Mouse (Mus musculus) midbrain, embryonic 15.5 days (tissue): ENCODE results near the gene Stat3. TPM values are rescaled to one million over a fixed set of nuclear protein-coding genes. Genes with fewer than 3 reads are reported as not detected.
A peak's percentile ranks its signal among the peaks of the same experiment; 100 is the strongest.

Experiments
- ATAC-seq: fragments of 200-750 bp; cut with Nextera tagmentation; replicated peaks from 2 replicates; pipeline ENCODE4 v1.8.0; 2017; ENCODE audit warnings: moderate TSS enrichment
- H3K27ac ChIP-seq: fragments of 300-500 bp; sonication (generic); 2 replicates; pipeline ENCODE4 v1.5.1; 2015; ENCODE audit warnings: mild to moderate bottlenecking, inconsistent platforms
- H3K27me3 ChIP-seq: fragments of 300-500 bp; sonication (generic); replicated peaks from 2 replicates; pipeline ENCODE4 v1.6.1; 2015; ENCODE audit warnings: inconsistent platforms
- H3K36me3 ChIP-seq: fragments of 300-500 bp; sonication (generic); replicated peaks from 2 replicates; pipeline ENCODE4 v1.6.1; 2015; ENCODE audit warnings: inconsistent platforms
- H3K4me1 ChIP-seq: fragments of 300-500 bp; sonication (generic); 2 replicates; pipeline ENCODE4 v1.6.1; 2015; ENCODE audit warnings: inconsistent platforms
- H3K4me2 ChIP-seq: fragments of 300-500 bp; sonication (generic); 2 replicates; pipeline ENCODE4 v1.6.1; 2015; ENCODE audit warnings: inconsistent platforms, mild to moderate bottlenecking, moderate library complexity
- H3K4me3 ChIP-seq: fragments of 300-500 bp; sonication (generic); 2 replicates; pipeline ENCODE4 v1.5.1; 2015; ENCODE audit warnings: mild to moderate bottlenecking, inconsistent platforms
- H3K9ac ChIP-seq: fragments of 300-500 bp; sonication (generic); 2 replicates; pipeline ENCODE4 v1.6.1; 2015; ENCODE audit warnings: mild to moderate bottlenecking, inconsistent platforms
- H3K9me3 ChIP-seq: fragments of 300-500 bp; sonication (generic); 2 replicates; pipeline ENCODE4 v1.6.1; 2016; ENCODE audit warnings: inconsistent platforms
- WGBS: fragments of 180-500 bp; shearing (Covaris S2); methylation state at CpG from one replicate; pipeline ENCODE4 v1.1.7; 2015; ENCODE audit warnings: mixed read lengths; 5-methylcytosine and 5-hydroxymethylcytosine counted together
- polyA plus RNA-seq: library from polyadenylated mRNA; unstranded; fragments of >200 nt; fragmentation: Nextera tagmentation; extraction: Ambion mirVana; gene quantifications from 2 replicates; pipeline ENCODE4 v1.2.1, GENCODE M21; 2015

Gene Stat3
- polyA plus RNA-seq, 1 experiment from 2014 or later, result 35.8 TPM

DNA sequence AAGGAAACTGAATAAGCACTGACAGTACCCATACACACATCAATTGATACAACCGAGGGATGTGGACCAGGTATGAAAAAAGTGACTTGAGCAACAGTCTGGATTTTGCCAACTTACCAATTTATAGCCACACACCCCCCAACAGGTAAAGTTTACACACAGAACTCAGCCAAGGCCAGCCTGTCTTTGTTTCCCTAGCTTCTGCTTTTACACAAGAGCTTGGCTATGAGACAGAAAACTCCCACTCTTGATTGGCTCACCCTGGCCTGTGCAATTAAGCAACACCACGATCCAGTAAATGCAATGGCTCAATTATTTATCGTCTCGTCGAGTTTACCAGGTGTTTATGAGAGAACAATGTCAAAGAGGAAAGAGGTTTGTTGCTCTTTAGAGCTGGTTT is 1.2 kb downstream of the Stat3 start:
- no peaks in the 10 kb centered on the region for H3K36me3 ChIP-seq
- 0 out of 2 replicates have a peak, but pooled peaks cover 2% of the 10 kb centered on the region for H3K27me3 ChIP-seq
- no peaks in the 10 kb centered on the region for H3K9me3 ChIP-seq
- no peak overlapping the region for H3K27ac ChIP-seq
- peak overlapping the region; percentile 84 for H3K4me3 ChIP-seq
- no peak for ATAC-seq
- peak overlapping the region; percentile 69 for H3K4me2 ChIP-seq
- H3K4me1 ChIP-seq, result peaks cover 22% of the 10 kb centered on the region
- no peak overlapping the region for H3K9ac ChIP-seq
- 34% methylated on average over 5 of the region's 5 CpGs for WGBS

DNA sequence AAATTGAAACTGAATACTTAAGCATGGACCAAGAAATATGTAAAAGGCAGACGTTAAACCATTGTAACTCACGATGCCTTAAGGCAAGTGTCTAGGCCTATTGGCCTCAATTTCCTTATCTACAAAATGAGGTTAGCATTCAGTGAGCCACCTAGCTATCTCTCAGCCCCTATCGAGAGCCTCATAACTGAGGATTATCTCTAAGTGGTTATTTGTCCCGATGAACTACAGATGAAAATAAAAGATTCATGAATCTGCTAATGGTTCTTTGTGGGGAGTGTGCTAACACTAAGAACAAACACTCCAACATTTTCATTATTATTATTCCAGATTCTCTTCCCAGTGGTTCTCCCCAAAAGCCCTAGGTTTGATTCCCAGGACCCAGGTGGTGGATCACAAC is 2.0 kb downstream of the Stat3 start:
- 53% methylated on average over 4 of the region's 4 CpGs for WGBS
- Histone ChIP-seq H3K36me3 (no peaks in the 10 kb centered on the region), H3K9ac (no peak overlapping the region), H3K9me3 (no peaks in the 10 kb centered on the region), H3K27me3 (0 out of 2 replicates have a peak, but pooled peaks cover 2% of the 10 kb centered on the region), H3K4me1 (peaks cover 22% of the 10 kb centered on the region), H3K27ac (no peak overlapping the region), H3K4me2 (peak overlapping the region; percentile 69; the same call in 1 of the 2 replicates), H3K4me3 (no peak overlapping the region)
- no peak for ATAC-seq

DNA sequence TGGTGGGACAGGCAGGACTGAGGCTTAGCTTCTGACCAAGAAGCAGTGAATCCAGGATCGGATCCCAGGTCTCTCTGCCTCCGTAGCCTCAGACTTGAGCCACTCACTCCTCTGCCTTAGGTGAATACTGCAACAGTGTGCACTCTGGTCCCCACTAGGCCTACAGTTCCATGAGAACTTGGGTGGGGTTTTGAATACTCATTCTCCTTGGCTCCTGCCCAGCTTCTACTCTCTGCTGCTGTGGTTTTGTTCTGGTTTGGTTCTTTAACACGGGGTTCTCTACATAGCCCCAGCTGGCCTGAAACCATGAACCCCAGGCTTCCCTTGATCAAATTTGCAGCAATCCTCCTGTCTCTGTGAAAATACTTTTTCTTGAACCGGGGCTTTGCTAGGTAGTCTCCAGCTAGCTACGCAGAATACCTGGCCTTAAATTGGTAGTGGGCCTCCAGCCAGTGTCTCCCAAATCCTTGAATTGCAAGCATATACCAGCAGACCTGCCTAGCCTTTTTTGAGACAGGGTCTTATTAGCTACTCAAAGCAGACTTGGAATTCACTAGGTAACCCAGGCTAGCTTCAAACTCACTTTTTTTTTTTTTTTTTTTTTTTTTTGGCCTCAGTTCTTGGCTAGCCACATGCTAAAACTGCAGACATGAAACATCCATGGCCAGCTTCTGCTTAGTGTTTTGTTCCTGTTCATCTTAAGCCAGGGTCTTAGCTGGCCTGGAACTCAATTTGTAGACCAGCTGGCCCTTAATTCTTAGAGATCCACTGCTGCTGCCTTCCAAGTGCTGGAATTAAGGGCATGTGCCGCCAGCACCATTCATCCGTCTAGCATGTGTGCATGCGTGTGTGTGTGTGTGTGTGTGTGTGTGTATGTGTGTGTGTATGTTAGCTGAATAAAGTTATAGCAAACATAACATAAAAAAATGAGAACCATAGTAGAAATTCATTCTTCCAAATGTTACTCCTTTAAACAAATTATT is 3.7 kb downstream of the Stat3 start:
- Histone ChIP-seq H3K4me1 (peaks cover 22% of the 10 kb centered on the region), H3K9me3 (no peaks in the 10 kb centered on the region), H3K4me3 (no peak overlapping the region), H3K4me2 (no peak overlapping the region), H3K36me3 (no peaks in the 10 kb centered on the region), H3K27ac (no peak overlapping the region), H3K9ac (no peak overlapping the region), H3K27me3 (no peaks in the 10 kb centered on the region)
- WGBS, result 80% methylated on average over 8 of the region's 8 CpGs
- no peak for ATAC-seq

DNA sequence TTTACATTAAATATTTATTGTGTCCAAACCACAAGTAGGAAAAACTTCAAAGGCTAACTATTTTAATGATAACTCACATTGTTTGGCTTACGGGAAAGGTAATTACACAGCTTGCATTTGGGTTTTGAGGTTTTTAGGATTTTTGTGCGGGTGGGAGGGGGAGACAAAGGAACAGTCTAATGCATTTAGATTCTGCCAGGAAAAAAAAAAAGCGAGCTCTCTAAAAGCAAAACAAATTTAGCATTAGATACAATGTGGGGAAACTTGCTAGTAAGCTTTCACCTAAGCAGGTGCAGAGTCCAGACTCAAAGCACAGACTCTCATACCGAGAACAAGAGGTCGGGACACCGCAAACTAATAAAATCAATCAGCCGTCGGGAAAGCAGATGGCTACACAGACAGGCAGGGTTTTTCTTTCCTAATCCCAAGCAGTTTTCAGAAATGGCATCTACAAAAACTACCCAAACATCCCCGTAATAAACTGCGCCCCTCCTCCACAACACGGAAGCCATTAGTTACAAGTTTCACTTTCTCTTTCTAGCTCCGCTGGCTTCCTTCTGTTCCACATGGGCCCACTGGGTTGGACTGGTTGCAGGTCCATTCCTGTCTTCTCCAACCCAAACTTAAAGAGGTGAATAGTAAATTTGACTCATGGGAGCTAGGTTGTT is 8.0 kb downstream of the Stat3 start:
- Histone ChIP-seq H3K9ac (no peak overlapping the region), H3K9me3 (no peaks in the 10 kb centered on the region), H3K27me3 (no peaks in the 10 kb centered on the region), H3K4me3 (no peak overlapping the region), H3K4me1 (no peaks in the 10 kb centered on the region), H3K36me3 (no peaks in the 10 kb centered on the region), H3K4me2 (no peak overlapping the region), H3K27ac (no peak overlapping the region)
- ATAC-seq, result no peak
- WGBS, result 64% methylated on average over 12 of the region's 12 CpGs

DNA sequence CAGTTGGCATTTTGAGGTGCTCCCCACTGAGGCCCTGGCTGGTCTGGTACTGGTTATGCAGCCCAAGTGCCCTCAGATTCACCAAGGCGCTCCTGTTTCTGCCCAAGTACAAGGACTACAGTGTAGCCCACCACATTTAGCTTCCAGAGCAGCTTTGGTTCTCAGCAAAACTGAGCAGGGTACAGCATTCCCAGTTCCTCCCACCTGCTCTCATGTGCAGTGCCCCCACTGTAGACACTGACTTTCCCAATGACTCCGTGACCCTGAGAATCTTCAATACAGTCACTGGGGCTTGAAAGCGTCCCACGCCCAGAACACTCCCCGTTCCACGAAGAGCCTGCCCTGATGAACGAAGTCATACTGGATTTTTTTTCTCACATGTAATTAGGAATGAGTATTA is 8.7 kb downstream of the Stat3 start:
- no peak overlapping the region for H3K9ac ChIP-seq
- no peak overlapping the region for H3K4me3 ChIP-seq
- H3K4me1 ChIP-seq, result no peaks in the 10 kb centered on the region
- no peak overlapping the region for H3K4me2 ChIP-seq
- H3K36me3 ChIP-seq, result no peaks in the 10 kb centered on the region
- no peaks in the 10 kb centered on the region for H3K9me3 ChIP-seq
- ATAC-seq, result no peak
- no peaks in the 10 kb centered on the region for H3K27me3 ChIP-seq
- 72% methylated on average over 7 of the region's 7 CpGs for WGBS
- H3K27ac ChIP-seq, result no peak overlapping the region

DNA sequence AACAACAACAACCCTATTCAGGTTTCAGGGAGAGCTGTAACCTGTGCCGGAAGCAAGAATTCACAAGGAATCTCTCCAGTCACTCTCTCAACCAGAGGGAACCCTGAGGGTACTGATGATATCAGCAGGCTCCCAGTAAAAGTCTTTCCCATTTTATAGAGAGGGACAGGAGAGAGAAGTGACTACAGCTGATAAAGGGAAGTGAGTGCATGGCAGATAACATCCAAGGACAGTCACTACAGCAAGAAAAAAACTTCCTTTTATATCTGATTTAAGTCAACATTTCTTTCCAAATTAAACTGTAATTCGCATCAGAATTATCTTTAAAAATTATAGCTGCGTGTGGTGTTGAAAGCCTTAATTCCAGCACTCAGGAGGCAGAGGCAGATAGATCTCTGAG is 12.0 kb downstream of the Stat3 start:
- Histone ChIP-seq H3K9me3 (no peaks in the 10 kb centered on the region), H3K9ac (no peak overlapping the region), H3K4me2 (no peak overlapping the region), H3K36me3 (no peaks in the 10 kb centered on the region), H3K4me1 (no peaks in the 10 kb centered on the region), H3K27ac (no peak overlapping the region), H3K27me3 (no peaks in the 10 kb centered on the region), H3K4me3 (no peak overlapping the region)
- WGBS, result 90% methylated on average over 3 of the region's 3 CpGs
- ATAC-seq, result no peak

DNA sequence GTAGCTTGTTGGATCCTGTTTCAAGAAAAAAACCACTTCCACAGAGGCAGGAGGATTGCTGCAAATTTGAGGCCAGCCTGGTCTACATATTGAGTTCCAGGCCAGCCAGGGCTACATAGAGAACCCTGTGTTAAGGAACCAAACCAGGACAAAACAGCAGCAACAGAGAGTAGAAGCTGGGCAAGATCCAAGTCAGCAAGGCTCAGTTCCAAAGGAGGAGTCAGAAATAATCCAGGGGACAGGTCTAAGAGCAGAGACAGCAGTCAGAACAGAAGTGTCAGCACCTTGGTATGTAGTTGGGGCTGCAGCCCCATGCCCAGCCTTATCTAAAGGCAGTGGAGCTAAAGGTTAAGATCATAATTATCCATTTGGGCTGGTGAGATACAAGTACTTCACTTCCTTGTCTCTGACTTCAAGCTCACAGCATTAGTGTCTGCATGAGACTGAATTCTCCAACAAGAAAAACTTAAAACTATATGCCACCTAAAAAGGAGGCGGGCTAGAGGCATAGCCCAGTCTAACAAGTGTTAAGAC is 14.9 kb downstream of the Stat3 start:
- 90% methylated on average over 1 of the region's 1 CpGs for WGBS
- no peaks in the 10 kb centered on the region for H3K9me3 ChIP-seq
- H3K4me1 ChIP-seq, result no peaks in the 10 kb centered on the region
- no peaks in the 10 kb centered on the region for H3K36me3 ChIP-seq
- H3K27ac ChIP-seq, result no peak overlapping the region
- H3K4me3 ChIP-seq, result no peak overlapping the region
- no peak for ATAC-seq
- H3K27me3 ChIP-seq, result no peaks in the 10 kb centered on the region
- no peak overlapping the region for H3K4me2 ChIP-seq
- H3K9ac ChIP-seq, result no peak overlapping the region

DNA sequence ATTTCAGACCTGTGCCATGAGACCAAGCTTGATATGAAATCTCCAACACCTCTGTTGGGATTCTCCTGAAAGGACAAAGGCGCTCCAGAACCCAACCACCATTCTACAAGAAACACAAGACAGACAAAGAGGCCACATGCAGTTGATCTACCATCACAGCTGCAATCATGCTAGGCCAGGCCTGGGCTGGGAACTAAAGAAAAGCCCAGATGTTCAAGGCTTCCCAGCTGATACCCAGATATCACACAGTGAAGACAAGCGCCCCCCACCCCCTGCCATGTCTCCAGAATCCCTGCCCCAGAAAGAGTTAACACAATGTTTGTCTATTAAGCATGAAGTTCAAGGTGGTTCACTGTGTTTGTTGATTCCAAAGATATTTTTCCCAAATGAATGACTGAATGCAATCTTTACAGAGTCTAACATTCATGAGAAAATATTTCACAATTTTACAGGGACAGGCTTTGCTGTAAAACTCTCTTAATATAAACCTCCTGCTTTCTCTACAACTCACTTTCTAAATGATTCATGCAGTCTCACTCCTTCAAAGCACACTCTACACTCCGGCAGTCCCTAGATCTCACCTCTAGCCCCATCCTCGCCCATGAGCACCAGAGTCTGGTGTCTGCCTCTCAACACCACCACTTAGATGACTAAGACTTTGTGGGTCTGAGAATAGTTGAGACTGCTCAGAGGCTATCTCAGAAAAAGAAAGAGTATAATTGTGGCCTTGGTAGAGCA is 18.3 kb downstream of the Stat3 start:
- 89% methylated on average over 4 of the region's 4 CpGs for WGBS
- ATAC-seq, result no peak

DNA sequence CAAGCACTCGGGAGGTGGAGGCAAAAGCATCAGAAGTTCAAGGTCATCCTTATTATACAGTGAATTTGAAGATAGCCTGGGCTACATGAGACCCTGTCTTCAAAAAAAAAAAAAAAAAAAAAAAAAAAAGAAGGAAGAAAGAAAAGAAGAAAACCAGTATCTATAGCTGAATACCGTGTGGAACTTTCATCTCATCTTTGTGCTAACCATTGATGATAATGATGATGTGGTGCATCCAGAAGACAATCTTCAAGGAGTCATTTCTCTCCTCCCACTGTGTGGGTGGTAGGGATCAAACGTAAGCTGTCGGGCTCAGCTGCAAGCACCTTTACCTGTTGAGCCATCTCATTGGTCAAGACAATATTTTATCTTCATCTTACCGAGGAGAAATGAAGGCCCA is 21.3 kb downstream of the Stat3 start:
- no peaks in the 10 kb centered on the region for H3K36me3 ChIP-seq
- WGBS, result 90% methylated on average over 5 of the region's 5 CpGs
- H3K4me3 ChIP-seq, result no peak overlapping the region
- ATAC-seq, result no peak
- H3K27me3 ChIP-seq, result no peaks in the 10 kb centered on the region
- H3K9me3 ChIP-seq, result no peaks in the 10 kb centered on the region
- H3K4me1 ChIP-seq, result no peaks in the 10 kb centered on the region
- H3K9ac ChIP-seq, result no peak overlapping the region
- H3K4me2 ChIP-seq, result no peak overlapping the region
- H3K27ac ChIP-seq, result no peak overlapping the region

More for the DNA sequence above, 18.3 kb downstream of the Stat3 start:
- H3K27me3 ChIP-seq, result no peaks in the 10 kb centered on the region
- no peak overlapping the region for H3K4me3 ChIP-seq
- H3K9ac ChIP-seq, result no peak overlapping the region
- H3K27ac ChIP-seq, result no peak overlapping the region
- H3K4me2 ChIP-seq, result no peak overlapping the region
- H3K4me1 ChIP-seq, result no peaks in the 10 kb centered on the region
- H3K36me3 ChIP-seq, result no peaks in the 10 kb centered on the region
- no peaks in the 10 kb centered on the region for H3K9me3 ChIP-seq

DNA sequence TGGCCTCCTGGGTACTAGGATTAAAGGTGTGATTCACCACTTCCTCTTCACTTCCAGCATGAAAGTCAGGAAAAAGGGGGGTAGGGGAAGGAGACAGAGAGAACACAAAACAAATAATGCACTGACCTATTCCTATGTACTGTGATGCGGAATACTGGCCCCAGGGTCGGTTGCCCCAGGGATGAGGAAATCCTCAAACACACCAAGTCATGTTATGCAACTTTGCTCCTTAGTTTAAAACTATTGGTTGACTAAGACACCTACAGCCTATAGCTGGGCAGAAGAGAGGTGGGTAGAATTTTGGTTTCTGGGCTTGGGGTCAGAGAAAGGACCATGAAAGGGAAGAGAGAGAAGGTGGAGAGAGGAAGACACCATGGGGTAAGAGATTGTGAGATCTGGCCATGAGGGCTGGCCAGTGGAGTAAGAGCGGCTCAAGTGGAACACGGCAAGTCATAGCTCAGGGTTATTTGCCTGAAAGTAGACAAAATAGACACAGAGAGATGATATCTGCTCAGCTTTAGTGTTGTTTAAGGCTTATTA is 22.8 kb downstream of the Stat3 start:
- no peak overlapping the region for H3K4me3 ChIP-seq
- ATAC-seq, result no peak
- no peak overlapping the region for H3K9ac ChIP-seq
- no peak overlapping the region for H3K27ac ChIP-seq
- 96% methylated on average over 4 of the region's 4 CpGs for WGBS
- no peak overlapping the region for H3K4me2 ChIP-seq
- no peaks in the 10 kb centered on the region for H3K4me1 ChIP-seq
- no peaks in the 10 kb centered on the region for H3K9me3 ChIP-seq
- H3K36me3 ChIP-seq, result no peaks in the 10 kb centered on the region
- H3K27me3 ChIP-seq, result no peaks in the 10 kb centered on the region

DNA sequence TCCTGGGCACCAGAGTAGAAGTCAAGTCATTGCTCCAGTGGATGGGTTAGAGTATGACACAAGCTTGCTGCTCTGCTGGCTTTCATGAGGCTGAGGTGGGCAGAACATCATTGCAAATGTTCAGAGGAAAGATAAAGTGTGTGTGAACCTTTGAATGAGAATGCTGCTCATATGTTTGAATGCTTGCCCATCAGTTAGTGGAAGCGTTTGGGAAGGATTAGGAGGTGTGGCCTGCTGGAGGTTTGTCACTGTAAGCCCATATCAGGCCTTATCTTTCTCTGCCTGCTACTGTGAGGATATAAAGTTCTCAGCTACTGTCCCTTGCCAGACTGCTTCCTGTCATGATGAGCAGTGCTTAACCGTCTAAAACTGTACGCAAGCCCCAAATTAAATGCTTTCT is 24.3 kb downstream of the Stat3 start:
- no peaks in the 10 kb centered on the region for H3K9me3 ChIP-seq
- no peak overlapping the region for H3K27ac ChIP-seq
- no peak overlapping the region for H3K9ac ChIP-seq
- H3K4me1 ChIP-seq, result no peaks in the 10 kb centered on the region
- no peaks in the 10 kb centered on the region for H3K27me3 ChIP-seq
- no peak overlapping the region for H3K4me3 ChIP-seq
- no peaks in the 10 kb centered on the region for H3K36me3 ChIP-seq
- H3K4me2 ChIP-seq, result no peak overlapping the region
- ATAC-seq, result no peak
- WGBS, result 98% methylated on average over 3 of the region's 3 CpGs

DNA sequence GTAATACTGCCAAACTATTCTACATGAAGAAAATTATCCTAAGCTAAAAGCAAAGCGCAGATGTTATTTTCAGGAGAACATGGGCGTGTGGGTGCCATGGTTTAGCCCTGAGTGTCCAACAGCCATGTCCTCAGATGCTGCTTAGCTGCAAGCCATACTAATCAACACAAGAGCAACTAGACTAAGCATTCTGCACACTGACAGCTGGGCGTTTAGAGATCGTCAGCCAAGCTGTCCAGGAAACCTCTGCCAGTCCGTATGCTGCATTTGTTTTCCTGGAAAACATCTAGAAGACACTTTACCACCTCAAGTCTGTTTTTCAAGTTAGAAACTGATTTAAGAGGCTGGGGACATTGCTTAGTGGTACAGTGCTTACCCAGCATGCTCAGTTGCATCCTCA is 24.9 kb downstream of the Stat3 start:
- Histone ChIP-seq H3K9me3 (no peaks in the 10 kb centered on the region), H3K4me1 (no peaks in the 10 kb centered on the region), H3K27ac (no peak overlapping the region), H3K27me3 (no peaks in the 10 kb centered on the region), H3K9ac (no peak overlapping the region), H3K36me3 (no peaks in the 10 kb centered on the region), H3K4me3 (no peak overlapping the region), H3K4me2 (no peak overlapping the region)
- no peak for ATAC-seq
- WGBS, result 84% methylated on average over 5 of the region's 5 CpGs
